Mouse (Mus musculus) liver, adult 2 months (tissue): ENCODE results near the gene Phldb2.

Experiments used
- CTCF ChIP-seq: fragments of 200-500 bp; IDR thresholded peaks from 2 replicates; pipeline ENCODE4 v1.5.1; 2011; ENCODE audit warnings: low read depth, low read length, control low read depth
- POLR2A ChIP-seq: fragments of 200-500 bp; IDR thresholded peaks from 2 replicates; pipeline ENCODE4 v1.6.1; 2011; ENCODE audit warnings: low read length, control low read depth; ENCODE audit not compliant: insufficient read depth; ENCODE audit errors: extremely low read depth

DNA sequence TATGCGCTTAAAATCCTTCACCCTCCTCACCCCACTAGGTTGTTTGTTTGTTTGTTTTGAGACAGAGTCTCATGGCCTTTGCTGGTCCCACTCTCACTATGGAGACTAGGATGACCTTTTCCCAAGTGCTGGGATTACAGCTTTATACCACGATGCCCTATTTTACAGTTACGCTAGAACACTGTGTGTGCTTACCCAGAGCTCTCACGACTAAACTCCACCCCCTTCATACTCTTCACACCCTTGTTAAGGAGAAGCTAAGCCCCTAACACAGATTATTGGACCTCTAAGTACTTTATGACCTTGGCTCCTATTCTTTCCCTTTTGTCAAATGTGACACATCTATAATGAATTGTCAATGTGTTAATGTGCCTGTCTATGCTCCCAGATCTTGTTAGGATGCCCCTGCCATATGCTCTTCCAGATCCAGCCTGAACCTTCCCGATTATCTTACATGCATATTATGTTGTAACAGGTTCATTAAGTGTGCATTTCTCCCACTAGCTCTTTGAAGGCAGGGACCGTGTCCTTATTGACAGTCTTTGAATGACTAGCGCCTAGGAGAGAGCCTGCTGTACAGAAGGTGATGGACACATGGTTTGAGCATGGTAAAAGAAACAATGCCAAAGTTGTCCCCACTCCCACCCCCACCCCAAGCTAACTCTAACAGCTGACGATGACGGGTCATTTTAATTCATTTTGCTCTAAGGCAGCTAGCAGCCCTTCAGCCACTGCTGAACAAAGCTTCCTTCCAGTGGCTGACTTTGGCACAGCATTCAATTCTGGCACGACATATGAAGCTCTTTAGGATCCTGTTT, 46.2 kb upstream of the Phldb2 start:
- TF ChIP-seq CTCF (no peak), POLR2A (no peak)
